Mouse (Mus musculus): ENCODE data around the gene Serpina1d.
"Not testable (repeated sequence)": the region's sequence is repeated elsewhere in the genome, so short reads cannot be mapped to it uniquely, and the experiment has no call there.

GRCm38 (mm10) chr12:103760316-103760715 lies 13.1 kb downstream of the Serpina1d start:
- not testable (repeated sequence) for TF ChIP-seq EP300 (IDR thresholded peaks at IDR 0.05; ENCODE audit: insufficient read depth, low read depth, low read length); CTCF (IDR thresholded peaks at IDR 0.05)
